Mouse (Mus musculus) stomach, postnatal 0 days (tissue): Measurements from ENCODE around the gene Pnp.
"Not testable (repeated sequence)": the region's sequence is repeated elsewhere in the genome, so short reads cannot be mapped to it uniquely, and the experiment has no call there.

Source experiments
- CTCF ChIP-seq: IDR thresholded peaks from 2 replicates; pipeline ENCODE4 v1.5.1; 2016; ENCODE audit warnings: antibody characterized with exemption, low read depth, mild to moderate bottlenecking, moderate library complexity
- EP300 ChIP-seq: optimal IDR thresholded peaks from 2 replicates; pipeline ENCODE3; 2016; ENCODE audit warnings: antibody characterized with exemption

- TF ChIP-seq CTCF, EP300: not testable (repeated sequence)
These were observed 14.6 kb downstream of the Pnp start for GRCm38 (mm10) chr14:50945526-50945925.
